11 mouse cellular contexts compared by ENCODE assay signal in genomic region chr14:62637436-62638344, GRCm38 (mm10). TPM values are rescaled to one million over a fixed set of nuclear protein-coding genes. Genes with fewer than 3 reads are reported as not detected.
DNase-seq lines count a peak whose midpoint lies in the region; ATAC-seq and TF ChIP-seq lines count a peak whose summit lies in the region.
"Had no signal": no experiment of that assay in that cellular context is flagged by ENCODE, and none has a peak within 500 bp of the region (broad histone marks: within the 10 kb centered on the region; RNA-seq: fewer than 3 reads in every experiment).

No protein-coding gene starts in this region.

- TF ChIP-seq POLR2A in olfactory bulb, adult 2 months (IDR thresholded peaks at IDR 0.05; ENCODE audit: insufficient read depth, low read depth, low read length): no peak

- peaks cover 16% of the 10 kb centered on the region for H3K4me1 ChIP-seq in forebrain, embryonic 12.5 days
- peaks cover 5% of the 10 kb centered on the region; the same call in 1 of the 2 replicates for H3K4me1 ChIP-seq in intestine, embryonic 16.5 days (ENCODE audit: control insufficient read depth, insufficient read depth, low read length)
- peaks cover 4% of the 10 kb centered on the region for H3K4me1 ChIP-seq in olfactory bulb, adult 2 months (ENCODE audit: control insufficient read depth, insufficient read depth, low read length)

- peak overlapping the region; percentile 65 for H3K27ac ChIP-seq in forebrain, embryonic 12.5 days
- peak overlapping the region; percentile 20 for H3K27ac ChIP-seq in intestine, embryonic 16.5 days (ENCODE audit: low read length)
- H3K27ac ChIP-seq in olfactory bulb, adult 2 months (ENCODE audit: insufficient read depth, low read depth, low read length): peak overlapping the region; percentile 82
- H3K27ac ChIP-seq: embryonic facial prominence, embryonic 15.5 days had no signal

- DNase-seq in layer of hippocampus, adult 9-11 months: peak; percentile 25
- no peak for DNase-seq in layer of hippocampus, postnatal 25 days (ENCODE audit: extremely low spot score in 1 of 2, low spot score in 1 of 2)
- no peak for DNase-seq in kidney, postnatal 14 days
- DNase-seq in urinary bladder, adult 18-20 months (ENCODE audit: low spot score in 2 of 2): no peak
- DNase-seq in urinary bladder, postnatal 14 days (ENCODE audit: low spot score): no peak

- no peaks in the 10 kb centered on the region for H3K36me3 ChIP-seq in forebrain, embryonic 12.5 days (replicated peaks)
- H3K36me3 ChIP-seq in intestine, embryonic 16.5 days (ENCODE audit: control insufficient read depth, insufficient read depth, low read length): no peaks in the 10 kb centered on the region
- H3K36me3 ChIP-seq: embryonic facial prominence, embryonic 15.5 days had no signal

- H3K9ac ChIP-seq in forebrain, embryonic 12.5 days: no peak overlapping the region
- H3K9ac ChIP-seq in intestine, embryonic 16.5 days (ENCODE audit: low read depth, low read length): 0 out of 2 replicates have a peak overlapping the region, but pooled peaks have one; percentile 19
- H3K9ac ChIP-seq: embryonic facial prominence, embryonic 15.5 days had no signal

- no peaks in the 10 kb centered on the region for H3K9me3 ChIP-seq in forebrain, embryonic 12.5 days
- H3K9me3 ChIP-seq in intestine, embryonic 16.5 days (ENCODE audit: control insufficient read depth, low read length): no peaks in the 10 kb centered on the region
- H3K9me3 ChIP-seq: embryonic facial prominence, embryonic 15.5 days had no signal

- no peak for TF ChIP-seq CTCF in olfactory bulb, adult 2 months (IDR thresholded peaks at IDR 0.05; ENCODE audit: insufficient read depth, low read depth, low read length)

- no peaks in the 10 kb centered on the region for H3K27me3 ChIP-seq in forebrain, embryonic 12.5 days
- H3K27me3 ChIP-seq in intestine, embryonic 16.5 days (replicated peaks; ENCODE audit: control insufficient read depth, insufficient read depth, low read length): no peaks in the 10 kb centered on the region
- H3K27me3 ChIP-seq: embryonic facial prominence, embryonic 15.5 days had no signal

- ATAC-seq in forebrain, embryonic 12.5 days (ENCODE audit: low FRiP score): peak; percentile 49; the same call in 1 of the 2 replicates
- ATAC-seq in intestine, embryonic 16.5 days: no peak

- WGBS in forebrain, embryonic 12.5 days: 28% methylated on average over 9 of the region's 9 CpGs
- WGBS in intestine, embryonic 16.5 days: 24% methylated on average over 9 of the region's 9 CpGs
- WGBS in olfactory bulb, adult 2 months: 16% methylated on average over 9 of the region's 9 CpGs

- no peak overlapping the region for H3K4me3 ChIP-seq in forebrain, embryonic 12.5 days (replicated peaks)
- H3K4me3 ChIP-seq in intestine, embryonic 16.5 days (ENCODE audit: low read length): no peak overlapping the region
- H3K4me3 ChIP-seq in olfactory bulb, adult 2 months (ENCODE audit: insufficient read depth, low read depth, low read length): no peak overlapping the region
- H3K4me3 ChIP-seq: embryonic facial prominence, embryonic 15.5 days had no signal

- H3K4me2 ChIP-seq in forebrain, embryonic 12.5 days: peak overlapping the region; percentile 10; the same call in 1 of the 2 replicates
- 0 out of 2 replicates have a peak overlapping the region, but pooled peaks have one; percentile 6 for H3K4me2 ChIP-seq in intestine, embryonic 16.5 days (ENCODE audit: low read depth, low read length)
- H3K4me2 ChIP-seq: embryonic facial prominence, embryonic 15.5 days had no signal

RNA-seq across cellular contexts. Expression of gene Serpine3, which starts 25.8 kb away (rescaled TPM):
- total RNA-seq in layer of hippocampus, postnatal 25 days (2021): not detected
- polyA plus RNA-seq in forebrain, embryonic 12.5 days (2016; fragmentation: Nextera tagmentation; extraction: Ambion mirVana): not detected in 2 replicates
- polyA plus RNA-seq in intestine, embryonic 16.5 days (2015; fragmentation: Nextera tagmentation; extraction: Ambion mirVana): not detected in 2 replicates
- not detected in 2 replicates for polyA plus RNA-seq in olfactory bulb, adult 2 months (2012; ENCODE audit: insufficient read depth, insufficient read length, low replicate concordance, missing spikeins)
- total RNA-seq: ES-E14; layer of hippocampus, adult 18-20 months had no signal
- polyA plus RNA-seq: embryonic facial prominence, embryonic 15.5 days had no signal

Comparison
In these comparisons a context has a peak if more than half of its experiments do, and no peak if none do; other contexts are left out.
1. H3K27ac ChIP-seq: peak in every context shown above with its lines; median percentile 82 in olfactory bulb, adult 2 months; 65 in forebrain, embryonic 12.5 days; 20 in intestine, embryonic 16.5 days.